Mouse (Mus musculus): ENCODE measurements around the gene Sec31a.
A peak's percentile ranks its signal among the peaks of the same experiment; 100 is the strongest.

Gene Sec31a

DNA sequence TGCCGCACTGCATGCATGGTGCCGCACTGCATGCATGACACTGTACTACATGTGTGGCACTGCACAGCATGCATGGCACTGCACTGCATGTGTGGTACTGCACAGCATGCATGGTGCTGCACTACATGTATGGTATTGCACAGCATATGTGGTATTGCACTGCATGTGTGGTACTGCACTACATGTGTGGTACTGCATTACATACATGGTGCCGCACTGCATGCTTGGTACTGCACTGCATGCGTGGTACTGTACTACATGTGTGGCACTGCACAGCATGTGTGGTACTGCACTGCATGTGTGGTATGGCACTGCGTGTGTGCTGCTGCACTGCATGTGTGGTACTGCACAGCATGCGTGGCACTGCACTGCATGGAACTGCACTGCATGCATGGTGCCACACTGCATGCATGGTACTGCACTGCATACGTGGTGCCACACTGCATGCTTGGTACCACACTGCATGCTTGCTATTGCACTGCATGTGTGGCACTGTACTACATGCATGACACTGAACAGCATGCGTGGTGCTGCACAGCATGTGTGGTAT lies 65.1 kb downstream of the Sec31a start:
- DNase-seq (ENCODE audit: low read depth, low spot score) = no peak

DNA sequence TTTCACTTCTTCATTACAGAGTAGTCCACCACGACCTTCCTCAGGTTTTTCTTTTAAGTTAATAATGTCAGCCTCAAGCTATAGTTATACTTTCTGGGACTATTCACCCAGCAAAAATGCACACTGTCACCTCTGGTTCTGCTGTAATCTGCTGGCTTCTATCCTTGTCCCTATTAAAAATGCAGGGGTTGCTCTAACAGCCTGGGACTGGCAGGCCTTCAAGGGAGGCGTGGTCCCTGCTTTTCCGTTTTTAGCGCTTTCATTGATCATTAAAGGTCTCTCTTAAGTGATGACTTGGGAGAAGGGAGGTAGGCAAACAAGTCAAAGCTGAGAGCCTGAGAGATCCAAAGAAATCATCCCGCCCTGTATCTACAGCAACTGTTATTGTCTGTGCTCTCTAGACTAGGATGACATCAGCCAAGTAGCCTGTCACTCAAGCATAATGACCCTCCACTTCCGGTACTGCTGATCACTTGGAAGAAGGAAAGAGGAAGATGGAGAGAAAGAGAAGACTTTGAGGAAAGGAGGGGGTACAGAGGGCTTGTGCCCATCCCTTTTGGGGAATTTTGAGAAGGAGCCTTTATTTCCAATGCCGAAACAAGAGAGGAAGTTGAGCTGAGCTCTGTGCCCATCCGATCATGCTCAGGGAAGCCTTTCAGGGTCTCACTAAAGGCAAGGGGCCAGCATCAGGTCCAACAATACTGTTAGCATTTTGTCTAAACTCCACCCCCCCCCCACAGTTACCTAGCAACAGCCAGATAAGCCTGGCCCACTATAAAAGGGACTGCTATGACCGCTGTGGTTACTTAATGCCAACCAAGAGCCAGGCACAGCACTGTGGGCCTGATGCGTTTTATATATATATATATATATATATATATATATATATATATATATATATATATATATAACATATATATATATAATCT lies 66.5 kb downstream of the Sec31a start:
- no peak for DNase-seq (ENCODE audit: low read depth, low spot score)

DNA sequence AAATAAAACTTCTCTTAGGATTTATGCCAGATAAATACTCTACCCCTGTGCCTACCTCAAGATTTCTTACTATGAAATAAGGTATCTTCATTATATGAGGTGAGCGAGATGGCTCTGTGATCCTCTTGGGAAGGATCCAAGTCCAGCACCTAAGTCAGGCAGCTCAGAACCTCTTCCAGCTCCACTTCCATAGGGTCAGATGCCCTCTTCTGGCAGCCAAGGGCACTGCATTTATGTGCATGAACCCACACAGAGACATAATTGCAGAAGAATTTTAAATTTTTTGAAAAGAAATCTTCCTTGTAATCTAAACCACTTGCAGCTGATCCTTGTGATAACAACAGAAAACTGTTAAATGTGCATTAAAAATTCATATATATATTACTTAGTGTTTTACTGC lies 70.9 kb downstream of the Sec31a start:
- DNase-seq (ENCODE audit: low read depth, low spot score) = peak; percentile 42

GRCm38 (mm10) chr5:100343087-100343486 lies 72.9 kb downstream of the Sec31a start:
- no peak for DNase-seq (ENCODE audit: low read depth, low spot score)

GRCm38 (mm10) chr5:100342422-100342821 lies 73.6 kb downstream of the Sec31a start:
- no peak for DNase-seq (ENCODE audit: low read depth, low spot score)

DNA sequence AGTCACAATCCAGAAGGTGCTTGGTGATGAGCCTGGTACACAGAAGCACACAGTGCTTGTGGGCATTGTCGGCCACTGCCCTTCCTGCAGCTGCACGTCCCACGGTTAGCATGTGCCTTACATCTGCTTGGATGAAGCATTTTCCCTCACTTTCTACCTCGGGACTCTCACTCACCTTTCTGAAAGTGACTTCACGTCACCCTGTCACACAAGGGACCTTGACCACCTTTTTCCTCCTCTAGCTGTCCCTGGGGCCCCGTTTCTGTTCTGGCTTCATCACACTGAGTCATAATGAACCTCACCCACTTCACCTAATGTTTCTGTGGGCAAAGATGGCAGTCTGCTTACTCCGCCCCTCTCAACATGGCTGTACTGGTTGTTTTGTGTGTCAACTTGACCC lies 75.0 kb downstream of the Sec31a start:
- DNase-seq (ENCODE audit: low read depth, low spot score) = peak; percentile 16

- DNase-seq (ENCODE audit: low read depth, low spot score) = no peak
Observed at GRCm38 (mm10) chr5:100337852-100338251, 78.2 kb downstream of the Sec31a start.

DNA sequence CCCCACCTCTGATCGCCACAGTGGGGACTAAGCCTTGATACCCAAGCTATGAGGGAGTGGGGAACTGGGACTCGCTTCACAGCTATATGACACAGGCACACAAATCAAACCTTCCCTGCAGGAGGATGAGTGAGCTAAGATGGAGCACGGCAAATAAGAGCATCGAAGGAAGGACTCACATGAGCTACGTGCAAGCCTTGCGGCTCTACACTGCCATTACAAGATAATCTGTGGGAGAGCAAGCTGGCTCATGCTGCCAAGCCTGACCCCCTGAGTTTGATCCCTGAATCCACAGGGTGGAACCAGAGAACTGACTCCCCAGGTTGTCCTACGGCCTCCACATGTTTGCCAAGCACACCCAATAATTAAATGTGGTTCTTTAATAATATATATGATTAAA lies 79.2 kb downstream of the Sec31a start:
- DNase-seq (ENCODE audit: low read depth, low spot score) = no peak

GRCm38 (mm10) chr5:100335581-100336080 lies 80.4 kb downstream of the Sec31a start:
- DNase-seq (ENCODE audit: low read depth, low spot score) = no peak

DNA sequence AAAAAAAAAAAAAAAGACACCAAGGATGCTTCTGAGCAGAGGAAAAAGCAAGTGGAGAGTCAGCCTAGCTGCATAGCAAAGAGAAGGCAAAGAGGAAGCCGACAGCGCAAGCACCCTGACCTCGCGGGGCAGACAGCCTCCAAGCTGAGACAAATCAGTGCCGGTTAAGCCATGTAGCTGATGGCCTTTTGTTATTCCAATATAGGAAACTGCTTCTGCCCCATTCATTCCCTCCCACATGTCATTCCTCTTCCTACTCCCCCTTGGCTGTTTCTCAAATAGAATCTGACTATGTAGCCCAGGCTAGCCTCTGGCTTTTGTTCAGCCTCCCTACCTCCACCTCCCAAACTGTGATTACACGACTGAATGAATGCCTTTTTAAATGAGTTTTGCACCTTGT lies 81.3 kb downstream of the Sec31a start:
- DNase-seq (ENCODE audit: low read depth, low spot score) = no peak

- peak; percentile 23 for DNase-seq (ENCODE audit: low read depth, low spot score)
Observed at GRCm38 (mm10) chr5:100333607-100334380, 82.2 kb downstream of the Sec31a start.

DNA sequence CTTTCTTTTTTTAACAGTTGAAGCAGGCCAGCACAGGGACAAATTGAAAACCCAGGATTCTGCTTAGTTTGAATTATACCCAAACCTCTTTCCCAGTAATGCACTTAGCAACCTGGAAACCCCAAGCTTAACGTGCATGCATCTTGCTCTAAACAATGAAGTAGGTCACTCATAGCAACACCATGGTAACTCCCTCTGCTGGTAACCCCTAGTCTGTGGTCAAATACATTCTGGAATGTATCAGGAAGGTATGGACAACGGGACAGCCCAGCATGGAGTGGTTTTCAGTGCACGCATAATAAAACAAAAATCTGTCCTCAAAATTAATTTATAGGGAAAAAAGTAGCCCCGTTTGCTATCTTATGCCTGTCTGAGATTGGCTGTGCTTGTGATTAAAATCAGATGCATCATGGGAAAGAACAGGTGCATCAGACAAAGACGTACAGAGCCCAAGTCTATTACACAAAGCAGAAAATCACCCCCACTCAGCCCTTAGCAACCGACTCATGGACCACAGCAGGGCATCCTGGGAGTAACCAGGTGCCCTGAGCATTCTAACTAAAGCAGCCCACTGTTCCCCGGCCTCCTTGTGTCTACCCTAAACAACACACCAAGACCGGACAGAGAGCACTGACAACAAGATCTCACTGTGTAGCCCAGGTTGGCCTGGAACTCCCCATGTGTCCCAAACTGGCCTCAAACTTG lies 83.6 kb downstream of the Sec31a start:
- no peak for DNase-seq (ENCODE audit: low read depth, low spot score)

DNA sequence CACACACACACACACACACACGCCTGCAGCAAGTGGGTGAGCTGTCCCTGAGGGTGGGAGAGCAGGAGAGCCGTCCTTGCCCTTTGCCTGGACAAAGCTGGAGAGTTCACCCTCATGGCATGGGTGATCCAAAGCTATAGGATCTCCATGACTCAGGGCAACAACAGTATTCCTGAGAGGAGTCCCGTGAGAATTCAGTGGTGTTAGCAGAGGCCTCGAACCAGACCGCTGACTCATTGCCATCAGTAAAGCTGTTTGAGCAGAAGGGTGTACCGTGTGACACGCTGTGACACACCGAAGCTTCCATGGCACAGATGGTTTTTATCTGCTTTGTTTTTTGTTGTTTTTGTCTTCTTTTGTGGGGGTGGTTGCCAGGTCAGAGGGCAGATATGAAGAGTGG lies 84.4 kb downstream of the Sec31a start:
- no peak for DNase-seq (ENCODE audit: low read depth, low spot score)

GRCm38 (mm10) chr5:100322081-100322480 lies 94.0 kb downstream of the Sec31a start:
- peak; percentile 88 for DNase-seq (ENCODE audit: low read depth, low spot score)

- no peak for DNase-seq (ENCODE audit: low read depth, low spot score)
Observed at GRCm38 (mm10) chr5:100317842-100318241, 98.2 kb downstream of the Sec31a start.

- no peak for DNase-seq (ENCODE audit: low read depth, low spot score)
Observed at GRCm38 (mm10) chr5:100317010-100317409, 99.0 kb downstream of the Sec31a start.

DNA sequence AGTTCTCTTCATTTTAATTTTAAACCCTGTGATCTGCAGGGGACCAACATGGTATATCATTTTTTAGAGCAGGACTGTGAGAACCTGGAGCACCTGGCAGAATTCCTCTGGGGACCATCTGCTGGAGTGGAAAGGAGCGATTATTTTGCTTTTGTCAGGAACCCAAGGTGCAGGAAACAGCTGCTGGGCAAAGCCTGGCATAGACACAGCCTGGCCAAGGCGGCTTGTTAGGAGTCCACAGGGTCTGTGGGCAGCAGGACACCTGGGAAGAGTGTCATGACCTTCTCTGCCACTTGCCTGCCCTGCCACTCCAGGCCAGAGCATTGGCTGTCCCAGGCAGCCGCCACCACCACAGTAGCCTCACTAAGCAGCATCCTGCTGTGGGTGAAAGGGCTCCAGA lies 100.4 kb downstream of the Sec31a start:
- DNase-seq (ENCODE audit: low read depth, low spot score) = no peak

- DNase-seq (ENCODE audit: low read depth, low spot score) = no peak
Observed at GRCm38 (mm10) chr5:100312391-100312790, 103.6 kb downstream of the Sec31a start.

All from A20 (cell line).